Mouse (Mus musculus) gastrocnemius, adult 2 months (tissue): ENCODE results near the gene Gm49416. TPM values are rescaled to one million over a fixed set of nuclear protein-coding genes. Genes with fewer than 3 reads are reported as not detected.
"Not testable (repeated sequence)": the region's sequence is repeated elsewhere in the genome, so short reads cannot be mapped to it uniquely, and the experiment has no call there.

Experiments
- DNase-seq: peaks from one replicate; pipeline ENCODE4 v3.0.0; 2022
- H3K27ac ChIP-seq: fragments of 200-600 bp; 2 replicates; pipeline ENCODE4 v1.8.1; 2022; ENCODE audit warnings: mild to moderate bottlenecking
- H3K4me3 ChIP-seq: fragments of 200-600 bp; 2 replicates; pipeline ENCODE4 v1.8.1; 2022; ENCODE audit warnings: mild to moderate bottlenecking, moderate library complexity
- CTCF ChIP-seq: fragments of 200-600 bp; IDR thresholded peaks from 2 replicates; pipeline ENCODE4 v1.8.1; 2022; ENCODE audit warnings: antibody characterized with exemption, mild to moderate bottlenecking, moderate library complexity
- intact Hi-C: fragments of 180-260 bp; cut with DNase I; formaldehyde crosslinking; loops from one replicate; pipeline ENCODE4 v1.15.1; 2025
- total RNA-seq, 2 experiments: library from RNA; stranded (reverse); gene quantifications; 2 replicates each; pipeline ENCODE4 v1.2.3; 2021

Gene Gm49416
- total RNA-seq, 2 experiments from 2014 or later, result 0.61 to 5.3 TPM

GRCm38 (mm10) chr19:8886916-8887584 lies 1.7 kb upstream of the Gm49416 start:
- intact Hi-C loops, result no loop called here

DNA sequence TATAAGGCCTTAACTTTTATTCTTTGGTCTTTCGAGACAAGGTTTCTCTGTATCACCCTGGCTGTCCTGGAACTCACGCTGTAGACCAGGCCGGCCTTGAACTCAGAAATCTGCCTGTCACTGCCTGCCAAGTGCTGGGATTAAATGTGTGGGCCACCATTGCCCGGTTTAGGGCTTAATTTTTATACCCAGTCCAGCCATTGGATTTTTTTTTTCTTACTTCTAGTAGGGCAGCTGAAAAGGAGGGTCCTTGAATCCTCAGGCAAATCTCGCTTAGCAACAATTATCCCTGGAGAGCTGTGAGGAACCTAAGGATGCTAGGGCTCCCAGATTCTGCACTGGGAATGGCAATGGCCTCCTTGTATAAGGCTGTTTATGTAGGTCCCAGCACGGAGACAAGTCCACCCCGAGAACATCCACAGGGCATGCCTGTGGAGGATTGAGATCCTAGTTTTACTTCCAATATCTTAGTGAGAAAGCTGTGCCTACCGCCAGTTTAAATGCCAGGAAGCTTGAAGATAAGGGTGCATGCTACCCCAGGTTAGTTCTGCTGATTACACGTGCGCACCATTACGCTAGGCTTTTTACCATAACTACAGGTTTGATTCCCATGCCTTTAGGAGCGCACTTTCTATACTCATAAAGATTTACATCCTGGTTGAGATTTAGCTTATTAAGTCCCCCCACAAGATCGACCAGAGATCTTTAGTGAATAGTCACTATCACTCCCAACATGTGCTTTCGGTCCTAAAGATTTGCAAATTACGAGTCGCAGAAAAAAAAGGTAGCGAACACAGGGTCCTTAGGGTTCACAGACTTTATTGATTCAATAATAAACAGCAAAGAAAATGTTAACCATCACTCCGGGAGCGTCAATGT lies 902 bp upstream of the Gm49416 start:
- DNase-seq, result no peak
- peak overlapping the region; percentile 90 for H3K27ac ChIP-seq
- peak overlapping the region; percentile 82 for H3K4me3 ChIP-seq
- TF ChIP-seq CTCF, result no peak
- intact Hi-C loops, result no loop called here

More at GRCm38 (mm10) chr19:8886916-8887584, 1.7 kb upstream of the Gm49416 start:
- TF ChIP-seq CTCF, result no peak
- Histone ChIP-seq H3K4me3 (no peak overlapping the region), H3K27ac (no peak overlapping the region)
- DNase-seq, result no peak

GRCm38 (mm10) chr19:8892829-8893766 lies 4.4 kb downstream of the Gm49416 start, which contains the start of gene Ints5:
Gene Ints5 (plus strand): TSS chr19:8893005.
- no peak for TF ChIP-seq CTCF
- Histone ChIP-seq H3K4me3 (peak within 1 kb of the TSS; percentile 83), H3K27ac (peak within 1 kb of the TSS; percentile 94)
- intact Hi-C loops, result loop anchor here (5.0 kb wide), 1 partner anchor 34 kb away; the partner anchor contains the start of genes Eml3 and Rom1
- DNase-seq, result peak; percentile 90

DNA sequence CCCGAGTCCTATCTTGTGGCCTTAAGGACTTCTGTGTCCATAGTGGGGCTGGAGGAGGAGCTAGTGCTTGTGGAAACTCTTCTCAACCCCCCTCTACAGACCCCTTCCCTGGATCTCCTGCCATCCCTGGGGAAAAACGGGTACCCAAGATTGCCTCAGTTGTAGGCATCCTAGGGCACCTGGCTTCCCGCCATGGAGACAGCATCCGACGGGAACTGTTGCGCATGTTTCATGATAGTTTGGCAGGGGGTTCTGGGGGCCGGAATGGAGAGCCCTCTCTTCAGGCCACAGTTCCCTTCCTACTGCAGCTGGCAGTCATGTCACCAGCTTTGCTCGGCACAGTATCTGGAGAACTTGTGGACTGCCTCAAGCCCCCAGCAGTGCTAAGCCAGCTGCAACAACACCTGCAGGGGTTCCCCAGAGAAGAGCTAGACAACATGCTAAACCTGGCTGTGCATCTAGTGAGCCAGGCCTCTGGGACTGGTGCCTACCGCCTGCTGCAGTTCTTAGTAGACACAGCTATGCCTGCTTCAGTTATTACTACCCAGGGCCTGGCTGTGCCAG lies 6.8 kb downstream of the Gm49416 start:
- no peak for DNase-seq
- Histone ChIP-seq H3K4me3 (no peak overlapping the region), H3K27ac (no peak overlapping the region)
- no peak for TF ChIP-seq CTCF
- intact Hi-C loops, result no loop called here

- DNase-seq, intact Hi-C loops, H3K4me3 ChIP-seq, H3K27ac ChIP-seq: not testable (repeated sequence)
These were observed 7.5 kb downstream of the Gm49416 start for GRCm38 (mm10) chr19:8896231-8896630.

DNA sequence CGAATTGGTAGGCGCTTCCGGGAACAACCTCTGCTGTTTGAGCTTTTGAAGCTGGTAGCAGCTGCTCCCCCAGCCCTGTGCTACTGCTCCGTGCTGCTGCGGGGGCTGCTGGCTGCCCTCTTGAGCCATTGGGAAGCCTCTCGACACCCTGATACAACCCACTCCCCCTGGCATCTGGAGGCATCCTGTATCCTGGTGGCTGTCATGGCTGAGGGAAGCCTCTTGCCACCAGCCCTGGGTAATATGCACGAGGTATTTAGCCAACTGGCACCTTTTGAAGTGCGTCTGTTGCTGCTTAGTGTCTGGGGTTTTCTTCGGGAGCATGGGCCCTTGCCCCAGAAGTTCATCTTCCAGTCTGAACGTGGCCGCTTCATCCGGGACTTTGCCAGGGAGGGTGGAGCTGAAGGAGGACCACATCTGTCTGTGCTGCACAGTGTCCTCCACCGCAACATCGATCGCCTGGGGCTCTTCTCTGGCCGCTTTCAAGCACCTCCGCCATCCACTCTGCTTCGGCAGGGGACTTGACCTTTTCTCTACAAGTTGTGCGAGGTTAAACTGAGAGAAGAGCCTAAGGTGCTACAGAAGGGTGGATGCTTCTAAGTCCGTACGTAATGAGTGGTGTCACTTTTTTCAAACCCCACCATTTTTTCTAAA lies 8.6 kb downstream of the Gm49416 start:
- intact Hi-C loops, result not testable (repeated sequence)
- DNase-seq, result peak; percentile 63
- Histone ChIP-seq H3K27ac (peak overlapping the region; percentile 96), H3K4me3 (peak overlapping the region; percentile 91)

GRCm38 (mm10) chr19:8897865-8898495 lies 9.3 kb downstream of the Gm49416 start, which contains the start of gene Ganab:
Gene Ganab (plus strand): TSS chr19:8898071.
- Histone ChIP-seq H3K27ac (peak within 1 kb of the TSS; percentile 96), H3K4me3 (peak within 1 kb of the TSS; percentile 91)
- intact Hi-C loops, result loop anchor here (2.0 kb wide), 2 partner anchors 21 to 27 kb away; partner anchors contain the start of gene Ubxn1
- DNase-seq, result peak; percentile 97
- peak; percentile 33; the same call in 1 of the 2 replicates for TF ChIP-seq CTCF

DNA sequence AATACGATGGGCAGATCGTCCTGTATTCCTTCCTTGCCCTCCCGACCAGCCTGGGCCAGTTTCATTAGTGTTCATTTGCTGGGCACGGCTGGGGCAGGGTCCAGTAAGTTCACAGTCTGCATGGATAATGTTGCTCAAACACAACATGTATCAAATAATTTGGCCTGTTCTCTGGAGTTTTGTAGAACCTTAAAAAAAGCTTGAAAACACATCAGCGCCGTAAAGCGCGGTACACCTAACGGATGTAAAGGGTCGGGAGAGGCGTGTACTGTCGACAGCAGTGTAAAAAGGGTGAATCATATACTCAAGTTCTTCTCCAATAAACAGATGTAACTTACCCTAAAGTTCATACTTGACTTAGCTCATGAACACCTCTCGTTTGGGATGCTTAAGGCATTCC lies 9.8 kb downstream of the Gm49416 start:
- TF ChIP-seq CTCF, result no peak
- Histone ChIP-seq H3K27ac (peak overlapping the region; percentile 96), H3K4me3 (peak overlapping the region; percentile 91)
- DNase-seq, result no peak
- intact Hi-C loops, result loop anchor here (2.0 kb wide), 2 partner anchors 20 to 28 kb away; partner anchors contain the start of gene Ubxn1

- DNase-seq, result no peak
- intact Hi-C loops, result loop anchor here (2.0 kb wide), 2 partner anchors 20 to 28 kb away; partner anchors contain the start of gene Ubxn1
- no peak for TF ChIP-seq CTCF
- Histone ChIP-seq H3K27ac (peak overlapping the region; percentile 96; the same call in 1 of the 2 replicates), H3K4me3 (peak overlapping the region; percentile 91)
These were observed 10.4 kb downstream of the Gm49416 start for GRCm38 (mm10) chr19:8899079-8899478.

GRCm38 (mm10) chr19:8903412-8903811 lies 14.7 kb downstream of the Gm49416 start:
- no peak for TF ChIP-seq CTCF
- no peak overlapping the region for H3K27ac ChIP-seq
- intact Hi-C loops, result no loop called here
- no peak for DNase-seq
- no peak overlapping the region for H3K4me3 ChIP-seq

DNA sequence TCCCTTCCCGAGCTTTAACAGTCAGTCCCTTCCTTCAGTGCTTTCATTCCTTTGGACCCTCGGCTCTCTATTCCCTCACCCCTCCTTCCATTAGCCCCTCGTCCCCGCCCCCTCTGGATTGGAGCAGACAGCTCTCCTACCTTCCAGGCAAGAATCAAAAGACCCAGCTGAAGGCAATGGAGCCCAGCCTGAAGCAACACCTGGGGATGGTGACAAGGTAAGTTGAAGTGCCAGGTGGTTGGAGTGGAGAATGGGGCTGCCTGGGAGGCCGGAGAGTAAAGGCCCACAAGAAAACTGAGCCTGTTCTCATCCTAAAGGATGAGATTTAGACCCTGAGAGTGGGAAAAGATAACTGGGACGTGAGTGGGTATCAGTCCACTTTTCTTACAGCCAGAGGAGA lies 19.8 kb downstream of the Gm49416 start:
- no peak for TF ChIP-seq CTCF
- no peak overlapping the region for H3K4me3 ChIP-seq
- intact Hi-C loops, result no loop called here
- H3K27ac ChIP-seq, result no peak overlapping the region
- DNase-seq, result no peak
